Mouse (Mus musculus) liver, embryonic 14.5 days (tissue): ENCODE measurements around the gene Cav2. TPM values are rescaled to one million over a fixed set of nuclear protein-coding genes. Genes with fewer than 3 reads are reported as not detected.

Experiments
- ATAC-seq: fragments of 200-750 bp; cut with Nextera tagmentation; 2 replicates; pipeline ENCODE4 v1.8.0; 2017; ENCODE audit warnings: moderate number of reproducible peaks, mild to moderate bottlenecking, moderate library complexity; ENCODE audit not compliant: insufficient read depth
- DNase-seq, 3 experiments: peaks; one replicate each; pipeline ENCODE4 v3.0.0-alpha.2; 2012 to 2013; ENCODE audit warnings: low read depth in 3 of 3, low spot score in 3 of 3
- H3K27ac ChIP-seq: fragments of 300-500 bp; sonication (generic); 2 replicates; pipeline ENCODE4 v1.5.1; 2014; ENCODE audit warnings: moderate library complexity, mild to moderate bottlenecking, control low read depth, inconsistent platforms
- H3K27me3 ChIP-seq: fragments of 300-500 bp; sonication (generic); 2 replicates; pipeline ENCODE4 v1.6.1; 2014; ENCODE audit warnings: mild to moderate bottlenecking, low read length, moderate library complexity; ENCODE audit not compliant: control insufficient read depth, insufficient read depth
- H3K36me3 ChIP-seq: fragments of 300-500 bp; sonication (generic); replicated peaks from 2 replicates; pipeline ENCODE4 v1.6.1; 2014; ENCODE audit warnings: low read depth; ENCODE audit not compliant: control insufficient read depth, insufficient read depth
- H3K4me1 ChIP-seq, 2 experiments: fragments of 200-500 bp in 1 of 2; fragments of 300-500 bp in 1 of 2; sonication (generic) in 1 of 2; replicated peaks; 2 replicates each; pipeline ENCODE4 v1.6.1; 2012 to 2014; ENCODE audit warnings: antibody characterized with exemption in 1 of 2, inconsistent platforms in 1 of 2, low read length in 1 of 2; ENCODE audit not compliant: control insufficient read depth in 2 of 2, insufficient read depth in 2 of 2
- H3K4me2 ChIP-seq: fragments of 300-500 bp; sonication (generic); 2 replicates; pipeline ENCODE4 v1.6.1; 2014; ENCODE audit warnings: low read depth, mild to moderate bottlenecking, control low read depth, moderate library complexity
- H3K4me3 ChIP-seq, 2 experiments: fragments of 200-500 bp in 1 of 2; fragments of 300-500 bp in 1 of 2; sonication (generic) in 1 of 2; 2 replicates each; pipeline ENCODE4 v1.5.1; 2012 to 2014; ENCODE audit warnings: low read depth in 2 of 2, low read length in 2 of 2, mild to moderate bottlenecking in 2 of 2, control low read depth in 1 of 2, inconsistent platforms in 1 of 2, moderate library complexity in 1 of 2; ENCODE audit not compliant: insufficient read depth in 1 of 2
- H3K9ac ChIP-seq: fragments of 300-500 bp; sonication (generic); replicated peaks from 2 replicates; pipeline ENCODE4 v1.6.1; 2014; ENCODE audit warnings: mild to moderate bottlenecking, control low read depth, moderate library complexity
- H3K9me3 ChIP-seq: fragments of 300-500 bp; sonication (generic); 2 replicates; pipeline ENCODE4 v1.6.1; 2016; ENCODE audit warnings: low read length, mixed read lengths; ENCODE audit not compliant: control insufficient read depth
- CTCF ChIP-seq: IDR thresholded peaks from 2 replicates; pipeline ENCODE4 v1.5.1; 2016; ENCODE audit warnings: antibody characterized with exemption, low read depth, control low read depth
- EP300 ChIP-seq: IDR thresholded peaks from 2 replicates; pipeline ENCODE4 v1.6.1; 2016; ENCODE audit warnings: antibody characterized with exemption, low read depth
- WGBS: fragments of 180-500 bp; shearing (Covaris S2); extraction: QIAGEN DNeasy Blood & Tissue Kit; methylation state at CpG from one replicate; pipeline ENCODE4 v1.1.7; 2014; ENCODE audit not compliant: insufficient replicate concordance; 5-methylcytosine and 5-hydroxymethylcytosine counted together
- polyA plus RNA-seq, 2 experiments: library from polyadenylated mRNA; depleted of rRNA in 1 of 2; stranded (reverse) in 1 of 2; unstranded in 1 of 2; fragments of >200 nt; fragmentation: Nextera tagmentation in 1 of 2; extraction: Ambion mirVana in 1 of 2; gene quantifications; 2 replicates each; pipeline versions ENCODE4 v1.2.1 to v1.2.3; 2012 to 2014

Cav2 gene
- polyA plus RNA-seq, 2 experiments: 0.87 to 2.6 TPM

- Histone ChIP-seq H3K4me1 (no peaks in the 10 kb centered on the region), H3K27me3 (no peaks in the 10 kb centered on the region), H3K36me3 (no peaks in the 10 kb centered on the region), H3K9me3 (no peaks in the 10 kb centered on the region), H3K27ac (no peak overlapping the region), H3K4me2 (no peak overlapping the region), H3K4me3 (no peak overlapping the region), H3K9ac (no peak overlapping the region)
- ATAC-seq: no peak
- no peak for DNase-seq
- 32% methylated on average over 4 of the region's 4 CpGs for WGBS
- no peak for TF ChIP-seq CTCF
- TF ChIP-seq EP300: no peak
Observed at GRCm38 (mm10) chr6:17265043-17265442, 15.9 kb upstream of the Cav2 start.

GRCm38 (mm10) chr6:17266466-17266865, 14.5 kb upstream of the Cav2 start:
- ATAC-seq (no peak), DNase-seq (no peak)
- Histone ChIP-seq H3K9ac (no peak overlapping the region), H3K27me3 (no peaks in the 10 kb centered on the region), H3K4me1 (no peaks in the 10 kb centered on the region), H3K36me3 (no peaks in the 10 kb centered on the region), H3K27ac (no peak overlapping the region), H3K4me3 (no peak overlapping the region), H3K4me2 (no peak overlapping the region), H3K9me3 (no peaks in the 10 kb centered on the region)
- TF ChIP-seq EP300: no peak
- no peak for TF ChIP-seq CTCF
- 51% methylated on average over 3 of the region's 3 CpGs for WGBS

GRCm38 (mm10) chr6:17278366-17278765, 2.6 kb upstream of the Cav2 start:
- ATAC-seq (no peak), DNase-seq (no peak)
- Histone ChIP-seq H3K36me3 (no peaks in the 10 kb centered on the region), H3K9ac (no peak overlapping the region), H3K27ac (no peak overlapping the region), H3K27me3 (no peaks in the 10 kb centered on the region), H3K4me3 (no peak overlapping the region), H3K4me1 (peaks cover 0 to 5% of the 10 kb centered on the region in 2 experiments; a peak in 1 of 4 replicates), H3K9me3 (no peaks in the 10 kb centered on the region), H3K4me2 (no peak overlapping the region)
- no peak for TF ChIP-seq CTCF
- no peak for TF ChIP-seq EP300
- WGBS: 51% methylated on average over 3 of the region's 3 CpGs

- H3K9ac ChIP-seq: no peak overlapping the region
Observed at GRCm38 (mm10) chr6:17281757-17282092, 740 bp downstream of the Cav2 start.

GRCm38 (mm10) chr6:17282159-17282558, 1.2 kb downstream of the Cav2 start:
- Histone ChIP-seq H3K4me3 (no peak overlapping the region), H3K27me3 (no peaks in the 10 kb centered on the region), H3K9me3 (no peaks in the 10 kb centered on the region), H3K36me3 (no peaks in the 10 kb centered on the region), H3K9ac (no peak overlapping the region), H3K27ac (no peak overlapping the region), H3K4me2 (no peak overlapping the region), H3K4me1 (peaks cover 0 to 5% of the 10 kb centered on the region in 2 experiments; a peak in 1 of 4 replicates)
- no peak for TF ChIP-seq EP300
- 19% methylated on average over 5 of the region's 5 CpGs for WGBS
- ATAC-seq: no peak
- DNase-seq: no peak

More at GRCm38 (mm10) chr6:17281757-17282092, 740 bp downstream of the Cav2 start:
- Histone ChIP-seq H3K27me3 (no peaks in the 10 kb centered on the region), H3K4me1 (peaks cover 0 to 5% of the 10 kb centered on the region in 2 experiments; a peak in 1 of 4 replicates), H3K36me3 (no peaks in the 10 kb centered on the region), H3K4me3 (no peak overlapping the region), H3K4me2 (peak overlapping the region; percentile 37), H3K9me3 (no peaks in the 10 kb centered on the region), H3K27ac (no peak overlapping the region)
- ATAC-seq (no peak), DNase-seq (no peak)
- TF ChIP-seq CTCF (no peak), EP300 (no peak)
- WGBS: 7% methylated on average over 8 of the region's 8 CpGs
